Mouse (Mus musculus) small intestine, adult 2 months (tissue): ENCODE measurements around the gene Prmt2.

ENCODE experiments used
- CTCF ChIP-seq: fragments of 200-500 bp; IDR thresholded peaks from 2 replicates; pipeline ENCODE4 v1.5.1; 2012; ENCODE audit warnings: low read depth, mild to moderate bottlenecking, control low read depth, inconsistent platforms, low read length, moderate library complexity, mixed read lengths; ENCODE audit not compliant: insufficient replicate concordance, insufficient read length; ENCODE audit errors: extremely low read depth
- POLR2A ChIP-seq: fragments of 200-500 bp; IDR thresholded peaks from 2 replicates; pipeline ENCODE4 v1.6.1; 2012; ENCODE audit warnings: low read depth, mild to moderate bottlenecking, control low read depth, inconsistent platforms, low read length, moderate library complexity

GRCm38 (mm10) chr10:76239401-76239800 lies 1.7 kb upstream of the Prmt2 start:
- no peak for TF ChIP-seq POLR2A
- TF ChIP-seq CTCF: no peak
